Mouse (Mus musculus): Measurements from ENCODE around the gene Rheb.

DNA sequence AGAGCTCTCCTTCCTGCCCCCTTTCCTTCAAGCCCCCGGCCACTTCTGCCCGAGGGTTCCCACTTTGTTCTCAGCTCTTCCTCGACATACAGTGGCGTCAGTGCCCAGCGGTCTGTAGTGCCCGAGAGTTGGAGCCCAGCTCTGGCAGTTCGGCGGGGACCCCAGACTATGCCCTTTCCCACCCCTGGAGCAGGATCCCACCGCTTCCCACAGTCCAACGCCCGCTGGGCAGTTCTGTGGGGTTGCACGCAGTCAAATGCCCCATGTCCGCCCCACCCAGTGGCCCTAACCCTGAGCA lies 63.6 kb downstream of the Rheb start:
- TF ChIP-seq POLR2A (IDR thresholded peaks at IDR 0.05; ENCODE audit: low read depth, low read length) (no peak), BHLHE40 (IDR thresholded peaks at IDR 0.05; ENCODE audit: low read depth, low read length) (no peak), ZMIZ1 (IDR thresholded peaks at IDR 0.05; ENCODE audit: low read depth, low read length) (no peak), CTCF (conservative IDR thresholded peaks at IDR 0.05 in 1 of 2, IDR thresholded peaks at IDR 0.05 in 1 of 2; ENCODE audit: low read depth in 2 of 2, low read length in 2 of 2) (no peak), ZNF384 (IDR thresholded peaks at IDR 0.05; ENCODE audit: low read depth, low read length) (no peak), EP300 (IDR thresholded peaks at IDR 0.05; ENCODE audit: low read length) (no peak), GABPA (IDR thresholded peaks at IDR 0.05; ENCODE audit: insufficient replicate concordance, low read depth, low read length) (no peak), USF1 (IDR thresholded peaks at IDR 0.05; ENCODE audit: low read depth, low read length) (no peak), SIN3A (IDR thresholded peaks at IDR 0.05; ENCODE audit: low read length) (no peak), USF2 (conservative IDR thresholded peaks at IDR 0.05; ENCODE audit: low read depth, low read length) (no peak), ETS1 (conservative IDR thresholded peaks at IDR 0.05; ENCODE audit: low read depth, low read length) (no peak), MAZ (IDR thresholded peaks at IDR 0.05; ENCODE audit: low read depth, low read length) (no peak)
